Mouse (Mus musculus) ES-Bruce4 (cell line): Measurements from ENCODE around the gene Mat1a. TPM values are rescaled to one million over a fixed set of nuclear protein-coding genes. Genes with fewer than 3 reads are reported as not detected.

Experiments
- H3K27ac ChIP-seq: 2 replicates; pipeline ENCODE4 v1.5.1; 2012; ENCODE audit warnings: low read length, inconsistent platforms; ENCODE audit not compliant: insufficient read depth
- H3K27me3 ChIP-seq: 2 replicates; pipeline ENCODE4 v1.6.1; 2012; ENCODE audit warnings: mild to moderate bottlenecking, low read length, inconsistent platforms; ENCODE audit not compliant: control insufficient read depth, poor library complexity, insufficient read depth, severe bottlenecking
- H3K36me3 ChIP-seq: 2 replicates; pipeline ENCODE4 v1.6.1; 2012; ENCODE audit warnings: inconsistent platforms, mild to moderate bottlenecking, low read length, moderate library complexity; ENCODE audit not compliant: control insufficient read depth, poor library complexity, insufficient read depth, severe bottlenecking
- H3K4me1 ChIP-seq: one replicate; pipeline ENCODE4 v1.8.1; 2011; ENCODE audit warnings: low read length; ENCODE audit not compliant: control insufficient read depth, insufficient read depth
- H3K4me3 ChIP-seq: 2 replicates; pipeline ENCODE4 v1.5.1; 2011; ENCODE audit warnings: low read depth, mild to moderate bottlenecking, low read length
- H3K9ac ChIP-seq: 2 replicates; pipeline ENCODE4 v1.6.1; 2012; ENCODE audit warnings: low read depth, mild to moderate bottlenecking, inconsistent platforms; ENCODE audit not compliant: poor library complexity, severe bottlenecking
- H3K9me3 ChIP-seq: replicated peaks from 2 replicates; pipeline ENCODE4 v1.6.1; 2012; ENCODE audit warnings: mild to moderate bottlenecking, low read length, inconsistent platforms; ENCODE audit not compliant: control insufficient read depth, poor library complexity, insufficient read depth, severe bottlenecking
- CTCF ChIP-seq: IDR thresholded peaks from one replicate; pipeline ENCODE4 v1.8.1; 2011; ENCODE audit warnings: low read depth, low read length
- EP300 ChIP-seq: IDR thresholded peaks from 2 replicates; pipeline ENCODE4 v1.6.1; 2011; ENCODE audit warnings: low read depth, low read length; ENCODE audit not compliant: insufficient read depth
- POLR2A ChIP-seq: IDR thresholded peaks from one replicate; pipeline ENCODE4 v1.8.1; 2011; ENCODE audit warnings: low read length; ENCODE audit not compliant: insufficient read depth
- polyA plus RNA-seq: library from polyadenylated mRNA; stranded (reverse); fragments of >200 nt; gene quantifications from 2 replicates; pipeline ENCODE4 v1.2.4, GENCODE M21; 2011; ENCODE audit warnings: low read depth; ENCODE audit not compliant: missing spikeins, insufficient read depth, insufficient read length

The Mat1a gene
- polyA plus RNA-seq, 1 experiment, result 0.52 TPM

- Histone ChIP-seq H3K4me1 (no peaks in the 10 kb centered on the region), H3K9me3 (no peaks in the 10 kb centered on the region), H3K27me3 (no peaks in the 10 kb centered on the region), H3K27ac (no peak overlapping the region), H3K4me3 (no peak overlapping the region), H3K36me3 (no peaks in the 10 kb centered on the region), H3K9ac (no peak overlapping the region)
- no peak for TF ChIP-seq CTCF
Observed at GRCm38 (mm10) chr14:41168567-41168966, 63.7 kb downstream of the Mat1a start.

- Histone ChIP-seq H3K27ac (no peak overlapping the region), H3K27me3 (no peaks in the 10 kb centered on the region), H3K9me3 (no peaks in the 10 kb centered on the region), H3K36me3 (no peaks in the 10 kb centered on the region), H3K4me1 (no peaks in the 10 kb centered on the region), H3K4me3 (no peak overlapping the region), H3K9ac (no peak overlapping the region)
- TF ChIP-seq EP300 (no peak), POLR2A (no peak), CTCF (no peak)
Observed at GRCm38 (mm10) chr14:41170514-41170913, 65.7 kb downstream of the Mat1a start.

Other genes starting within 250 kb of the Mat1a start
- gene Sh2d4b, start 211.8 kb upstream of the Mat1a start, polyA plus RNA-seq, result 1.7 and 2.6 TPM in 2 replicates
- 58.8 and 60.0 TPM in 2 replicates for gene Tspan14, start 138.2 kb upstream of the Mat1a start, polyA plus RNA-seq
- gene Fam213a, start 91.2 kb upstream of the Mat1a start, polyA plus RNA-seq, result 24.8 and 27.5 TPM in 2 replicates
- gene Dydc2, start 35.8 kb upstream of the Mat1a start, polyA plus RNA-seq, result not detected in 2 replicates
- not detected in 2 replicates for gene Dydc1, start 32.1 kb upstream of the Mat1a start, polyA plus RNA-seq
- gene Sftpa1, start 26.7 kb downstream of the Mat1a start, polyA plus RNA-seq, result not detected in 2 replicates
- not detected in 2 replicates for gene Mbl1, start 46.4 kb downstream of the Mat1a start, polyA plus RNA-seq
- not detected in 2 replicates for gene Sftpd, start 80.1 kb downstream of the Mat1a start, polyA plus RNA-seq
- gene Gm2832, start 173.8 kb downstream of the Mat1a start, polyA plus RNA-seq, result not detected in 2 replicates
- not detected in 2 replicates for gene Gm5798, start 243.6 kb downstream of the Mat1a start, polyA plus RNA-seq